Mouse (Mus musculus) E14TG2a.4 (cell line): ENCODE results near the gene Slc35d2.

Experiments used
- CTCF ChIP-seq: conservative IDR thresholded peaks from 2 replicates; pipeline ENCODE4 v1.5.1; 2014; ENCODE audit warnings: low read length
- NANOG ChIP-seq: IDR thresholded peaks from 2 replicates; pipeline ENCODE4 v1.6.1; 2014; ENCODE audit warnings: borderline replicate concordance, low read length, mixed read lengths

- TF ChIP-seq CTCF = no peak
- TF ChIP-seq NANOG = no peak
Measured at GRCm38 (mm10) chr13:64153083-64153682, 24.0 kb upstream of the Slc35d2 start, which contains the start of gene Zfp367.
